Mouse (Mus musculus): ENCODE data around the gene M1ap.

The M1ap gene

DNA sequence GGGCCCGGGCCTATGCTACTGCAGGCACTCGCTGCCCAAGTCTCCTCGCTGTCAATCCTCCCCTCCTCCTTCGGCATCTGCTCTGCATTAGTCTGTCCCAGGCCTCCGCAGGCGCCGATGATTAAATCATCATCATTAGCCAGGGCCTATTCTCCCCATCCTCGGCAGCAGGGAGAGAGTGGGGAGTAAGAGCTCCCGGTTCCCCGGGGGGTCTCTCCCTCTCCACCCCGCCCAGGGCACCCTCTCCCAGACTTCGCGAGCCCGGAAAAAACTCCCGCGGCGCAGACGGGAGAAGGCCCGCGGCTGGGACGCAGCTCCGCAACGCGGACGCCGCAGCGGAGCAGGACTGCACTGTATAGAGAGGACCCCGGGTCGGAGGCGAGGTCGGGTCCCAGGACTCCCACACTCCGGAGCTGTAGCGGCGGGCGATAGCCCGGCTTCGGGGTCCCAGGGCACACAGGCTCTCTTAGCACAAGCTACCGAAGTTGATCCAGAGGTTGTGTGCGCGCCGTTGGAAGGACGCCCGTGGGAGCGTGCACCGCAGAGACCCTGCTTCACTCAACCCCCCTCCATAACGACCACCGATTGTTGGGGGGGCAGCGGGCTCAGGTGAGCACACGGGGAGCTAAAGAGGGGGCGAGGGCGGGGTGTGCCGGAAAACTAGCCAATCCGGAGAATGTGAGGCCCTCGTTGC lies 131.1 kb downstream of the M1ap start, which contains the start of gene Pcgf1:
TSS of gene Pcgf1 (plus strand) at position 240 of the 694 bp plus-strand sequence.
- no peak for DNase-seq

DNA sequence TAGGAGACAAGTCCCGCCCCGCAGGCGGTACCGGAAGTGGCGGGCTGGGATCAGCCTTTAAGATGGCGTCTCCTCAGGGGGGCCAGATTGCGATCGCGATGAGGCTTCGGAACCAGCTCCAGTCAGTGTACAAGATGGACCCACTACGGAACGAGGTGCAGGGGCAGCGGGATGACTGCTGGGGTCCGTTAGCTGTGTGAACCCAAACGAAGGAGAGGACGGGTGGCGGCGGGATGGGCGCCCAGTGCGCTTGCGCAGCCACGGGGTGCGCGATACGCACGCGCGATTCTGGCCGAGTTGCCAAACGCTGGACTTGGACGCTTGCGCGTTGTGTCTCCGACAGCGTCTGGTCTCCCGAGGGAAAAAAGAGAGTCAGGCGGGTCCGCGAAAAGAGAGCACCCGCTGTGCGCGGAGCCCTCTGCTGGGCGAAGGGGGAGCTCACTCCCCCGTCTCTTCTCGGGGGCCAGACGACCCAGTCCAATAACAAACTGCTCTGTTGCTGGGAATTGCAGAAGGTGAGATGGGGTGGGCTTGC lies 131.7 kb downstream of the M1ap start:
- peak; percentile 99 to 100 for DNase-seq

Measured in kidney, postnatal 25 days (tissue).